Mouse (Mus musculus) spleen, postnatal 4 days (tissue): ENCODE measurements at regions not wholly inside any gene's neighbourhood (a gene's known extent, or its start where the extent isn't known, plus 50 kb on each side); places are given as distances from the start of the nearest gene placed in this dataset.

Experiments
- DNase-seq, 2 experiments: peaks; one replicate each; pipeline ENCODE4 v3.0.0; 2022; ENCODE audit warnings: low spot score in 2 of 2

- no peak for DNase-seq
Observed at GRCm38 (mm10) chr3:52452345-52452744, 184.2 kb downstream of the Foxo1 start.

- no peak for DNase-seq
Observed at GRCm38 (mm10) chr3:52446991-52447390, 178.9 kb downstream of the Foxo1 start.

- no peak for DNase-seq
Observed at GRCm38 (mm10) chr3:52446500-52446899, 178.4 kb downstream of the Foxo1 start.

- no peak for DNase-seq
Observed at GRCm38 (mm10) chr3:52444420-52445119, 176.4 kb downstream of the Foxo1 start.

GRCm38 (mm10) chr3:52443856-52444255, 175.7 kb downstream of the Foxo1 start:
- DNase-seq = peak; percentile 63 to 76

- no peak for DNase-seq
Observed at GRCm38 (mm10) chr3:52429014-52429589, 161.0 kb downstream of the Foxo1 start.

GRCm38 (mm10) chr3:52422826-52423225, 154.7 kb downstream of the Foxo1 start:
- no peak for DNase-seq

- no peak for DNase-seq
Observed at GRCm38 (mm10) chr3:52416261-52416660, 148.1 kb downstream of the Foxo1 start.

GRCm38 (mm10) chr3:52415361-52415760, 147.2 kb downstream of the Foxo1 start:
- DNase-seq = no peak

GRCm38 (mm10) chr3:52414017-52414416, 145.9 kb downstream of the Foxo1 start:
- DNase-seq = no peak

GRCm38 (mm10) chr3:52413187-52413746, 145.1 kb downstream of the Foxo1 start:
- DNase-seq = no peak

GRCm38 (mm10) chr3:52411356-52411755, 143.2 kb downstream of the Foxo1 start:
- no peak for DNase-seq

- DNase-seq = no peak
Observed at GRCm38 (mm10) chr3:52409465-52409864, 141.3 kb downstream of the Foxo1 start.

- no peak for DNase-seq
Observed at GRCm38 (mm10) chr3:52406778-52407318, 138.7 kb downstream of the Foxo1 start.

- DNase-seq = no peak
Observed at GRCm38 (mm10) chr3:52404636-52405035, 136.5 kb downstream of the Foxo1 start.

GRCm38 (mm10) chr3:52403032-52403431, 134.9 kb downstream of the Foxo1 start:
- no peak for DNase-seq
